11 mouse cellular contexts compared by ENCODE assay signal in genomic region chr14:74910363-74910762, GRCm38 (mm10). TPM values are rescaled to one million over a fixed set of nuclear protein-coding genes. Genes with fewer than 3 reads are reported as not detected.
DNase-seq lines count a peak whose midpoint lies in the region; ATAC-seq and TF ChIP-seq lines count a peak whose summit lies in the region.
"Had no signal": no experiment of that assay in that cellular context is flagged by ENCODE, and none has a peak within 500 bp of the region (broad histone marks: within the 10 kb centered on the region; RNA-seq: fewer than 3 reads in every experiment).

No protein-coding gene starts in this region.

- H3K36me3 ChIP-seq in kidney, adult 2 months (ENCODE audit: control insufficient read depth, insufficient read depth, low read length) = no peaks in the 10 kb centered on the region
- H3K36me3 ChIP-seq in kidney, postnatal 0 days (ENCODE audit: insufficient read depth, low read length) = no peaks in the 10 kb centered on the region
- no peaks in the 10 kb centered on the region for H3K36me3 ChIP-seq in stomach, postnatal 0 days (ENCODE audit: control insufficient read depth, insufficient read depth, low read length)
- H3K36me3 ChIP-seq in forebrain, postnatal 0 days (ENCODE audit: insufficient read depth) = no peaks in the 10 kb centered on the region
- H3K36me3 ChIP-seq: embryonic facial prominence, embryonic 15.5 days; hindbrain, embryonic 15.5 days had no signal

- no peak for TF ChIP-seq CTCF in kidney, adult 2 months (conservative IDR thresholded peaks at IDR 0.05; ENCODE audit: insufficient read depth, insufficient read length, low read depth, low read length)
- TF ChIP-seq CTCF in kidney, postnatal 0 days (IDR thresholded peaks at IDR 0.05; ENCODE audit: low read depth) = no peak
- TF ChIP-seq CTCF in stomach, postnatal 0 days (IDR thresholded peaks at IDR 0.05; ENCODE audit: low read depth) = no peak
- no peak for TF ChIP-seq CTCF in forebrain, postnatal 0 days (IDR thresholded peaks at IDR 0.05; ENCODE audit: low read depth)

- H3K9ac ChIP-seq in kidney, postnatal 0 days (ENCODE audit: low read depth, low read length) = no peak overlapping the region
- H3K9ac ChIP-seq in stomach, postnatal 0 days (ENCODE audit: low read length) = no peak overlapping the region
- H3K9ac ChIP-seq in forebrain, postnatal 0 days = no peak overlapping the region
- H3K9ac ChIP-seq: embryonic facial prominence, embryonic 15.5 days; hindbrain, embryonic 15.5 days had no signal

- ATAC-seq in kidney, postnatal 0 days (replicated peaks; ENCODE audit: low FRiP score, low read depth) = peak; percentile 74; the same call in 1 of the 2 replicates
- peak; percentile 90 for ATAC-seq in stomach, postnatal 0 days (ENCODE audit: low FRiP score, low TSS enrichment)
- no peak for ATAC-seq in forebrain, postnatal 0 days

- no peak for TF ChIP-seq POLR2A in kidney, adult 2 months (IDR thresholded peaks at IDR 0.05; ENCODE audit: low read depth, low read length)

- no peaks in the 10 kb centered on the region for H3K9me3 ChIP-seq in kidney, postnatal 0 days (replicated peaks; ENCODE audit: low read length)
- no peaks in the 10 kb centered on the region for H3K9me3 ChIP-seq in stomach, postnatal 0 days (ENCODE audit: control insufficient read depth, low read length)
- no peaks in the 10 kb centered on the region for H3K9me3 ChIP-seq in forebrain, postnatal 0 days (ENCODE audit: low read length)
- H3K9me3 ChIP-seq: embryonic facial prominence, embryonic 15.5 days; hindbrain, embryonic 15.5 days had no signal

- no peak overlapping the region for H3K4me2 ChIP-seq in kidney, postnatal 0 days (ENCODE audit: low read length)
- no peak overlapping the region for H3K4me2 ChIP-seq in stomach, postnatal 0 days (replicated peaks; ENCODE audit: low read depth)
- H3K4me2 ChIP-seq in forebrain, postnatal 0 days (ENCODE audit: low read depth) = no peak overlapping the region
- H3K4me2 ChIP-seq: embryonic facial prominence, embryonic 15.5 days; hindbrain, embryonic 15.5 days; midbrain, embryonic 11.5 days had no signal

- peak; percentile 35 for DNase-seq in kidney, adult 2 months
- no peak for DNase-seq in kidney, adult 8-10 months
- peak; percentile 43 for DNase-seq in gastrocnemius, postnatal 25 days
- peak; percentile 81 for DNase-seq in kidney, postnatal 0 days (ENCODE audit: low spot score)
- peak; percentile 79 for DNase-seq in stomach, postnatal 0 days (ENCODE audit: low spot score)
- no peak for DNase-seq in left cerebral cortex, adult 18-20 months (ENCODE audit: low spot score in 2 of 2)
- no peak for DNase-seq in forebrain, postnatal 0 days
- no peak for DNase-seq in natural killer cell, adult 2 months (ENCODE audit: low spot score in 2 of 2)

- H3K4me1 ChIP-seq in kidney, adult 2 months (ENCODE audit: control insufficient read depth, insufficient read depth, low read length) = peaks cover 12% of the 10 kb centered on the region; the same call in 1 of the 2 replicates
- H3K4me1 ChIP-seq in kidney, postnatal 0 days (replicated peaks; ENCODE audit: insufficient read depth, low read length) = peaks cover 18% of the 10 kb centered on the region
- peaks cover 13% of the 10 kb centered on the region for H3K4me1 ChIP-seq in stomach, postnatal 0 days (replicated peaks; ENCODE audit: control insufficient read depth, insufficient read depth)
- peaks cover 8% of the 10 kb centered on the region; the same call in 1 of the 2 replicates for H3K4me1 ChIP-seq in forebrain, postnatal 0 days (ENCODE audit: insufficient read depth)

- no peaks in the 10 kb centered on the region for H3K27me3 ChIP-seq in kidney, adult 2 months (replicated peaks; ENCODE audit: control insufficient read depth, insufficient read depth, low read length)
- H3K27me3 ChIP-seq in kidney, postnatal 0 days (ENCODE audit: insufficient read depth, low read length) = no peaks in the 10 kb centered on the region
- no peaks in the 10 kb centered on the region for H3K27me3 ChIP-seq in stomach, postnatal 0 days (ENCODE audit: control insufficient read depth, insufficient read depth, low read length)
- no peaks in the 10 kb centered on the region for H3K27me3 ChIP-seq in forebrain, postnatal 0 days (ENCODE audit: insufficient read depth, low read length)
- H3K27me3 ChIP-seq: embryonic facial prominence, embryonic 15.5 days; hindbrain, embryonic 15.5 days had no signal

- H3K27ac ChIP-seq in kidney, adult 2 months (ENCODE audit: insufficient read depth, low read depth, low read length) = no peak overlapping the region; the same call in 1 of the 2 replicates
- H3K27ac ChIP-seq in kidney, postnatal 0 days = peak overlapping the region; percentile 1; the same call in 1 of the 2 replicates
- peak overlapping the region; percentile 65 for H3K27ac ChIP-seq in stomach, postnatal 0 days (replicated peaks)
- no peak overlapping the region for H3K27ac ChIP-seq in forebrain, postnatal 0 days (ENCODE audit: low read depth, low read length)
- H3K27ac ChIP-seq: embryonic facial prominence, embryonic 15.5 days; hindbrain, embryonic 15.5 days had no signal

- 43% methylated on average over 5 of the region's 5 CpGs for WGBS in kidney, adult 2 months
- WGBS in kidney, postnatal 0 days = 13% methylated on average over 5 of the region's 5 CpGs
- 34% methylated on average over 5 of the region's 5 CpGs for WGBS in stomach, postnatal 0 days
- WGBS in forebrain, postnatal 0 days = 75% methylated on average over 5 of the region's 5 CpGs

- no peak overlapping the region for H3K4me3 ChIP-seq in kidney, adult 2 months (ENCODE audit: insufficient read depth, low read depth, low read length)
- H3K4me3 ChIP-seq in kidney, postnatal 0 days (replicated peaks; ENCODE audit: low read depth, low read length) = no peak overlapping the region
- H3K4me3 ChIP-seq in stomach, postnatal 0 days (ENCODE audit: low read depth, low read length) = no peak overlapping the region
- H3K4me3 ChIP-seq in forebrain, postnatal 0 days (ENCODE audit: low read depth, low read length) = no peak overlapping the region
- H3K4me3 ChIP-seq: embryonic facial prominence, embryonic 15.5 days; hindbrain, embryonic 15.5 days had no signal

- TF ChIP-seq EP300 in stomach, postnatal 0 days (optimal IDR thresholded peaks at IDR 0.05) = no peak

RNA-seq across cellular contexts. Expression of gene Lrch1, which starts 37.3 kb away (rescaled TPM):
- polyA plus RNA-seq in kidney, adult 2 months (2012; rRNA removed) = 8.2 and 8.4 TPM in 2 replicates
- total RNA-seq in gastrocnemius, postnatal 25 days (2021) = 1 to 10 TPM; 4.1 to 4.2 TPM
- polyA plus RNA-seq in kidney, postnatal 0 days (2015; fragmentation: Nextera tagmentation; extraction: Ambion mirVana) = 16.1 and 16.3 TPM in 2 replicates
- 11.7 and 11.8 TPM in 2 replicates for polyA plus RNA-seq in stomach, postnatal 0 days (2015; fragmentation: Nextera tagmentation; extraction: Ambion mirVana)
- total RNA-seq in left cerebral cortex, adult 18-20 months (2021) = 10 to 100 TPM; 14.4 to 15.0 TPM
- 12.6 and 20.8 TPM in 2 replicates for total RNA-seq in forebrain, postnatal 0 days (2014; rRNA removed)
- 8.1 and 12.7 TPM in 2 replicates for polyA plus RNA-seq in forebrain, postnatal 0 days (2015; fragmentation: Nextera tagmentation; extraction: Ambion mirVana)

Comparison
In these comparisons a context has a peak if more than half of its experiments do, and no peak if none do; other contexts are left out.
1. DNase-seq: peak in kidney, adult 2 months (single experiment), gastrocnemius, postnatal 25 days (single experiment), kidney, postnatal 0 days (single experiment) and stomach, postnatal 0 days (single experiment); none in kidney, adult 8-10 months (0 of 2), left cerebral cortex, adult 18-20 months (0 of 2), forebrain, postnatal 0 days (single experiment) and natural killer cell, adult 2 months (0 of 2).
2. H3K27ac ChIP-seq: peak in kidney, postnatal 0 days (single experiment) and stomach, postnatal 0 days (single experiment); none in kidney, adult 2 months (single experiment) and forebrain, postnatal 0 days (single experiment).